Mouse (Mus musculus) gastrocnemius, adult 2 months (tissue): ENCODE data around the gene Chst3. TPM values are rescaled to one million over a fixed set of nuclear protein-coding genes. Genes with fewer than 3 reads are reported as not detected.
"Not testable (repeated sequence)": the region's sequence is repeated elsewhere in the genome, so short reads cannot be mapped to it uniquely, and the experiment has no call there.

Experiments used
- DNase-seq: peaks from one replicate; pipeline ENCODE4 v3.0.0; 2022
- H3K27ac ChIP-seq: fragments of 200-600 bp; 2 replicates; pipeline ENCODE4 v1.8.1; 2022; ENCODE audit warnings: mild to moderate bottlenecking
- H3K4me3 ChIP-seq: fragments of 200-600 bp; 2 replicates; pipeline ENCODE4 v1.8.1; 2022; ENCODE audit warnings: mild to moderate bottlenecking, moderate library complexity
- CTCF ChIP-seq: fragments of 200-600 bp; IDR thresholded peaks from 2 replicates; pipeline ENCODE4 v1.8.1; 2022; ENCODE audit warnings: antibody characterized with exemption, mild to moderate bottlenecking, moderate library complexity
- intact Hi-C: fragments of 180-260 bp; cut with DNase I; formaldehyde crosslinking; loops from one replicate; pipeline ENCODE4 v1.15.1; 2025
- microRNA-seq: library from miRNA; unstranded; fragments of <30 nt; microRNA quantifications from one replicate; pipeline ENCODE4 v1.2.0, GENCODE M21; 2021
- total RNA-seq, 2 experiments: library from RNA; stranded (reverse); gene quantifications; 2 replicates each; pipeline ENCODE4 v1.2.3; 2021

Gene Chst3
- total RNA-seq, 2 experiments from 2014 or later: 0.23 to 0.64 TPM

DNA sequence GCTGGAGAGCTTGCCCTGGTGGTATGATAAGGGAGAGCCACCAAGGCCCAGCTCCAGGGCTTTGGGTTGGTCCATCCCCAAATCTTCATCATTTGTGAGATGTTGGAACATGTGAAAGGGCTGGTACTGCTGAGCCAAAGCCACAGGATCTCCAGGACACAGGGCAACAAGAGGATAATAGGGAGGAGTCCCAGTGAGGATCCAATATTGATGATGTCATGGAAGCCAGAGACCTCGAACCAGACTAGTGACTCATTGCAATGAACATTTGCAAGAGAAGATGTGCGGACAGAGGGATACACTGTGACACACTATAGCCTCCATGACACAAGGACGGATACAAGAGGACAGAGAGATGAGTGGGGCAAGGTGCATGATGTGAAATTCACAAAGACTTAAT lies 60.9 kb downstream of the Chst3 start:
- DNase-seq: no peak
- TF ChIP-seq CTCF: no peak
- Histone ChIP-seq H3K4me3 (no peak overlapping the region), H3K27ac (no peak overlapping the region)
- intact Hi-C loops: no loop called here

- Histone ChIP-seq H3K27ac (no peak overlapping the region), H3K4me3 (no peak overlapping the region)
- no peak for DNase-seq
- intact Hi-C loops: no loop called here
- TF ChIP-seq CTCF: no peak
These were observed 63.0 kb downstream of the Chst3 start for GRCm38 (mm10) chr10:60156016-60156415.

- intact Hi-C loops: no loop called here
- DNase-seq: no peak
- Histone ChIP-seq H3K4me3 (no peak overlapping the region), H3K27ac (no peak overlapping the region)
- TF ChIP-seq CTCF: no peak
These were observed 67.9 kb downstream of the Chst3 start for GRCm38 (mm10) chr10:60151107-60151663.

- DNase-seq: peak; percentile 86
- intact Hi-C loops: loop anchor here (1.0 to 2.0 kb wide), 3 partner anchors 43 to 97 kb away; no protein-coding TSS in a partner anchor
- Histone ChIP-seq H3K27ac (peak overlapping the region; percentile 44; the same call in 1 of the 2 replicates), H3K4me3 (no peak overlapping the region)
- peak; percentile 93 for TF ChIP-seq CTCF
These were observed 71.0 kb downstream of the Chst3 start for GRCm38 (mm10) chr10:60148087-60148486.

DNA sequence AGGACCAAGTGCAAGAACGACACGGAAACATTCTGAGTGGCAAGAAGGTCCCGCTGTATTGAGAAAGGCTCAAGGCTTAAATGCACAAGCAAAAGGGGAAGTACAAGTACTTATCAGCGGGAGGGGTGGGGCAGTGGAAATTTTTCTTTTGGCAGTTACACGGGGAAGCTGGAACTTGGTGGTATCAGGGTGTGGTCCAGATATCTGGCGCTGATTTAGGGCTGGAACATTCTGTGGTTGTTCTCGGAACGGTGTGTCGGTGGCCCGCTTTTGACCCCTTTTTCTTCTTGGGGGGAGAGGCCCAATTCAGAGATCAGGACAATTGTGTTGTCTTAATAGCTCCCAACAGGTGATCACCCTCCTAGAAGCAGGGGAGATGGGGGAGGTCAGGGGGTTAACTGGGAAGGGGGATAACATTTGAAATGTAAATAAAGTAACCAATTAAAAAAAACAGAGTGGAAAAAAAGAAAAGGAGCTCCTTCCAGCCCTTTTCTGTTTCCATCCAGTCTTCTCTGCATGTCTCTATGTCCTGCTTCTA lies 71.5 kb downstream of the Chst3 start:
- H3K27ac ChIP-seq: peak overlapping the region; percentile 44; the same call in 1 of the 2 replicates
- not testable (repeated sequence) for H3K4me3 ChIP-seq, DNase-seq
- intact Hi-C loops: loop anchor here (1.0 to 2.0 kb wide), 3 partner anchors 43 to 97 kb away; no protein-coding TSS in a partner anchor

GRCm38 (mm10) chr10:60141656-60142160 lies 77.4 kb downstream of the Chst3 start:
- TF ChIP-seq CTCF: no peak
- H3K27ac ChIP-seq: no peak overlapping the region
- no peak overlapping the region for H3K4me3 ChIP-seq
- intact Hi-C loops: no loop called here
- no peak for DNase-seq

DNA sequence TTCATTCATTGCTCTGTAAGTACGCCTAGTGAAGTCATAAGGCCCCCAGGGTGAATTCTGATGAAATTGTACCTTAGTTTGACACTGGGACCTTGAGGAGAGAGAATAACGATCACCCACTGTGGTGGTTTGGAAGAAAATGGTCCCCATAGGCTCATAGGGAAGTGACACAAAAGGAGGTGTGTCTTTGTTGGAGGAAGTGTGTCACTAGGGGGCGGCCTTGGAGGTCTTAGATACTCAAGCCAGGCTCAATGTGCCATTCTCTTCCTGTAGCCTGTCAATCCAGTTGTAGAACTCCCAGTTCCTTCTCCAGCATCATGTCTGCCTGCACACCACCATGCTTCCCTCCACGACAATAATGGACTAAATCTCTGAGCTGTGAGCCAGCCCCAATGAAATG lies 78.3 kb downstream of the Chst3 start:
- H3K27ac ChIP-seq: no peak overlapping the region
- no peak for TF ChIP-seq CTCF
- DNase-seq: no peak
- H3K4me3 ChIP-seq: no peak overlapping the region
- intact Hi-C loops: no loop called here

DNA sequence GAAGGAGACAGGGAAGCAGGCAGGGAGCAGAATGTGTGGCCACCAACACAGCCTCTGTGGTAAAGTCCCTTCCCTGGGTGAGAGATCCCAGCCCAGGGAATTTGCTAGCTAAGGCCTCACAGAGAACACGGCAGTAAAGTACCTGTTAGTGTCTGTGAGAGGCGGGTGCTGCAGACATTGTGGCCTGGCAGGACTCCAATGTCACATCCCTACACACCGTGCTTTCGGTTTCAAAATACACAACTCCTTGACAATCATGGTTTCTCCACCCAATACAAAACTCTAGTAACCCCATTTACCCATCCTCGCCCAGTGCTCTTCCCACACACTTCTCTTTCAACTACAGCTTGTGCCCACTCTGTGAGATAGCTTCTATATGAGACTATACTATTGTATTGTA lies 80.4 kb downstream of the Chst3 start:
- intact Hi-C loops: no loop called here
- TF ChIP-seq CTCF: no peak
- no peak overlapping the region for H3K27ac ChIP-seq
- H3K4me3 ChIP-seq: no peak overlapping the region
- no peak for DNase-seq

DNA sequence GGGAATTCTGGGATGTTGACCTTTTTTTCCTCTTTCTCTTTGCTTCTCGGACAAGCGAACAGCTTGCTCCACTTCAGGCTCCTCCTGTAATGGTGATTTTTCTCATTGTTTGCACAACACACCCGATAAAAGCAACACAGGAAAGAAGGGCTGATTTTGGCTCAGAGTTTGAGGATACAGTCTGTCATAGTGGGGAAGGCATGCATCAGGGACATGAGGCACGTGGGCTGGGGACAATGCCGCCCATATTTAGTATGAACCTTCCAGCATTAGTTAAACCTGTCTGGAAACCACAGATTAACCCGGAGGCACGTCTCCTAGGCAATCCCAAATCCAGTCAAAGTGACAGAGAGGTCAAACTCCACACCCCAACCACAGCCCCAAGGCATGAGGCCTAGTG lies 82.1 kb downstream of the Chst3 start:
- no peak overlapping the region for H3K27ac ChIP-seq
- intact Hi-C loops: no loop called here
- H3K4me3 ChIP-seq: no peak overlapping the region
- DNase-seq: no peak
- TF ChIP-seq CTCF: no peak

DNA sequence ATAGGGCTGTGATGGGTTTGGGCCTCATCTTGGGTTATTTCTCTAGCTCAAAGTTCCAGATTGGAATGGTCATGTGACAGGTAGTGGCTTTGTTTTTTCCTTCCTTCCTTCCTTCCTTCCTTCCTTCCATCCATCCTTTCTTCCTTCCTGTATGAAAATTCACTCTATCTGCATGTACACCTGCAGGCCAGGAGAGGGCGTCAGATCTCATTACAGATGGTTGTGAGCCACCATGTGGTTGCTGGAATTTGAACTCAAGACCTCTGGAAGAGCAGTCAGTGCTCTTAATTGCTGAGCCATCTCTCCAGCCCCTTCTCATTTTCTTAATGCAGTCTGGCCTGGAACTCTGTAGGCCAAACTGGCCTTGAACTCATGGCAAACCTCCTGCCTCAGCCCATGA lies 83.0 kb downstream of the Chst3 start:
- intact Hi-C loops, H3K27ac ChIP-seq, DNase-seq, H3K4me3 ChIP-seq: not testable (repeated sequence)

DNA sequence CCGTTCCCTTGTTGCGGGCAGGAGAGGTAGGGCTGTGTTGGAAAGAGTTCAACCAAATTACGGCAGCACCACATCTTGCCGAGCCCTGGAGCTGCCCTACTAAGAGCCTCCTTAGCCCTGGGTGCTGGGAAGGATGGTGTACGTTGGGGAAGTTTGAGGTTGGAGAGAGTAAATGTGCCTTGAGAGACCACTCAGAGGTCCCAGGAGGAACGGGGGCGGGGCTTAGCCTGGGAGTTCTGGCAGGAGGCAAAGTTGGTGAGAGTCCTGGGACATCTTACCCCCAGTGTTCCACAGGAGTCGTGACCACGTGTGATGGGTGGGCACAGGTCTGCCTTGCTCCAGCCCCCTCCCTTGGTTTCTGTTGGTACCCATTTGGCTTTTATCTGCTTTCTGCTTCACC lies 84.9 kb downstream of the Chst3 start:
- Histone ChIP-seq H3K27ac (no peak overlapping the region), H3K4me3 (no peak overlapping the region)
- TF ChIP-seq CTCF: no peak
- no peak for DNase-seq
- intact Hi-C loops: no loop called here

- no peak for DNase-seq
- no peak overlapping the region for H3K4me3 ChIP-seq
- TF ChIP-seq CTCF: no peak
- intact Hi-C loops: no loop called here
- no peak overlapping the region for H3K27ac ChIP-seq
These were observed 85.6 kb downstream of the Chst3 start for GRCm38 (mm10) chr10:60133501-60133900.

Small RNA genes lying within 50 kb of the gene (microRNA-seq; reads per million reads assigned to microRNA genes)
- not detected for gene Gm22117

Other genes with a start within 250 kb of the Chst3 start
- 10 to 100 TPM; 13.6 to 14.6 TPM for gene Ascc1, start 216.5 kb downstream of the Chst3 start, total RNA-seq
- 10 to 100 TPM; 49.5 to 50.7 TPM for gene Anapc16, start 216.1 kb downstream of the Chst3 start, total RNA-seq
- 1 to 10 TPM; 6.1 to 6.5 TPM for gene Spock2, start 113.0 kb downstream of the Chst3 start, total RNA-seq
- gene Psap, start 58.4 kb upstream of the Chst3 start, total RNA-seq: 100 to 1,000 TPM; 730 to 837 TPM
- 1 to 10 TPM; 6.2 to 6.4 TPM for gene Vsir, start 127.6 kb upstream of the Chst3 start, total RNA-seq
- under 1 TPM in 1 of 2 experiments, not detected in 1; 0.31 TPM for gene Gm17455, start 180.5 kb upstream of the Chst3 start, total RNA-seq